Mouse (Mus musculus): ENCODE data around the gene Kndc1.

GRCm38 (mm10) chr7:139878122-139878521 is 16.4 kb upstream of the Kndc1 start:
- TF ChIP-seq CTCF (IDR thresholded peaks at IDR 0.05; ENCODE audit: low read depth, low read length) (no peak), EP300 (IDR thresholded peaks at IDR 0.05; ENCODE audit: insufficient read depth, low read depth, low read length) (no peak)

Measured in ES-Bruce4 (cell line).